In genomic region chr10:68249355-68249782, GRCm38 (mm10) we compare ENCODE assay signal across 8 mouse cellular contexts. TPM values are rescaled to one million over a fixed set of nuclear protein-coding genes. Genes with fewer than 3 reads are reported as not detected.
DNase-seq lines count a peak whose midpoint lies in the region; ATAC-seq lines count a peak whose summit lies in the region.

No protein-coding gene starts in this region.

- ATAC-seq in activated CD4-positive, CD25-positive, alpha-beta regulatory T cell, adult 4 months: peak; percentile 47

- intact Hi-C loops in heart, postnatal 14 days (cut with DNase I): no loop called here

- DNase-seq in retina, postnatal 1 day: peak; percentile 15
- DNase-seq in retina, embryonic 14.5 days (ENCODE audit: low spot score): no peak
- DNase-seq in heart, postnatal 14 days: peak; percentile 18 to 22
- DNase-seq in natural killer cell, adult 2 months (ENCODE audit: low spot score in 2 of 2): peak; percentile 47 to 67
- DNase-seq in frontal cortex, postnatal 10 days (ENCODE audit: low spot score in 2 of 2): no peak
- DNase-seq in embryo, embryonic 10 days (ENCODE audit: low spot score): no peak
- DNase-seq in cerebellum, adult 8-10 months: no peak

RNA-seq across cellular contexts. Expression of gene Arid5b, which starts 29.2 kb away (rescaled TPM):
- 10 to 100 TPM; 42.4 to 46.4 TPM for polyA plus RNA-seq in activated CD4-positive, CD25-positive, alpha-beta regulatory T cell, adult 4 months (2017; shearing (Covaris generic))
- total RNA-seq in heart, postnatal 14 days (2021): 10 to 100 TPM; 25.6 to 26.0 TPM

Comparison
In these comparisons a context has a peak if more than half of its experiments do, and no peak if none do; other contexts are left out.
1. DNase-seq: peak in retina, postnatal 1 day (single experiment), heart, postnatal 14 days (2 of 2) and natural killer cell, adult 2 months (2 of 2); none in retina, embryonic 14.5 days (single experiment), frontal cortex, postnatal 10 days (0 of 2), embryo, embryonic 10 days (single experiment) and cerebellum, adult 8-10 months (single experiment).